Mouse (Mus musculus): ENCODE measurements at regions not wholly inside any gene's neighbourhood (a gene's known extent, or its start where the extent isn't known, plus 50 kb on each side); places are given as distances from the start of the nearest gene placed in this dataset.

- 71% methylated on average over 5 of the region's 5 CpGs for WGBS
Observed at GRCm38 (mm10) chr9:14215171-14215782, 59.6 kb upstream of the Sesn3 start.

GRCm38 (mm10) chr9:14215961-14216360, 58.9 kb upstream of the Sesn3 start:
- Histone ChIP-seq H3K4me2 (replicated peaks; ENCODE audit: low read depth, low read length) (no peak overlapping the region), H3K9me3 (ENCODE audit: low read length) (no peaks in the 10 kb centered on the region), H3K27ac (ENCODE audit: low read length) (no peak overlapping the region), H3K36me3 (ENCODE audit: insufficient read depth, low read length) (no peaks in the 10 kb centered on the region), H3K9ac (replicated peaks; ENCODE audit: low read length) (no peak overlapping the region), H3K27me3 (ENCODE audit: insufficient read depth, low read length) (no peaks in the 10 kb centered on the region), H3K4me1 (ENCODE audit: insufficient read depth, low read length) (peaks cover 11% of the 10 kb centered on the region; the same call in 1 of the 2 replicates), H3K4me3 (ENCODE audit: low read length) (no peak overlapping the region)
- no peak for ATAC-seq (ENCODE audit: low FRiP score, low TSS enrichment)
- 86% methylated on average over 5 of the region's 5 CpGs for WGBS

More at GRCm38 (mm10) chr9:14215171-14215782, 59.6 kb upstream of the Sesn3 start:
- ATAC-seq (ENCODE audit: low FRiP score, low TSS enrichment) = no peak
- no peak overlapping the region for H3K4me2 ChIP-seq (replicated peaks; ENCODE audit: low read depth, low read length)
- H3K36me3 ChIP-seq (ENCODE audit: insufficient read depth, low read length) = no peaks in the 10 kb centered on the region
- H3K9ac ChIP-seq (replicated peaks; ENCODE audit: low read length) = no peak overlapping the region
- peaks cover 11% of the 10 kb centered on the region; the same call in 1 of the 2 replicates for H3K4me1 ChIP-seq (ENCODE audit: insufficient read depth, low read length)
- H3K27ac ChIP-seq (ENCODE audit: low read length) = no peak overlapping the region
- no peaks in the 10 kb centered on the region for H3K9me3 ChIP-seq (ENCODE audit: low read length)
- no peak overlapping the region for H3K4me3 ChIP-seq (ENCODE audit: low read length)
- H3K27me3 ChIP-seq (ENCODE audit: insufficient read depth, low read length) = no peaks in the 10 kb centered on the region

- Histone ChIP-seq H3K9ac (replicated peaks; ENCODE audit: low read length) (no peak overlapping the region), H3K27me3 (ENCODE audit: insufficient read depth, low read length) (no peaks in the 10 kb centered on the region), H3K36me3 (ENCODE audit: insufficient read depth, low read length) (no peaks in the 10 kb centered on the region), H3K4me1 (ENCODE audit: insufficient read depth, low read length) (0 out of 2 replicates have a peak, but pooled peaks cover 1% of the 10 kb centered on the region), H3K27ac (ENCODE audit: low read length) (no peak overlapping the region), H3K4me2 (replicated peaks; ENCODE audit: low read depth, low read length) (no peak overlapping the region), H3K4me3 (ENCODE audit: low read length) (no peak overlapping the region), H3K9me3 (ENCODE audit: low read length) (no peaks in the 10 kb centered on the region)
- 46% methylated on average over 2 of the region's 2 CpGs for WGBS
- no peak for ATAC-seq (ENCODE audit: low FRiP score, low TSS enrichment)
Observed at GRCm38 (mm10) chr9:14222936-14223335, 51.9 kb upstream of the Sesn3 start.

Data from kidney, embryonic 16.5 days (tissue).